Mouse (Mus musculus) neural tube, embryonic 11.5 days (tissue): ENCODE measurements around the gene Uggt2. TPM values are rescaled to one million over a fixed set of nuclear protein-coding genes. Genes with fewer than 3 reads are reported as not detected.

Source experiments
- ATAC-seq: fragments of 200-750 bp; cut with Nextera tagmentation; 2 replicates; pipeline ENCODE4 v1.8.0; 2017; ENCODE audit warnings: moderate number of reproducible peaks, mild to moderate bottlenecking, moderate TSS enrichment, moderate library complexity; ENCODE audit not compliant: insufficient read depth, low FRiP score, low TSS enrichment
- DNase-seq: peaks from one replicate; pipeline ENCODE4 v3.0.0-alpha.2; 2015; ENCODE audit warnings: low spot score
- H3K27ac ChIP-seq: fragments of 300-500 bp; sonication (generic); 2 replicates; pipeline ENCODE4 v1.5.1; 2014; ENCODE audit warnings: low read depth, mild to moderate bottlenecking, low read length
- H3K27me3 ChIP-seq: fragments of 300-500 bp; sonication (generic); 2 replicates; pipeline ENCODE4 v1.6.1; 2014; ENCODE audit warnings: mild to moderate bottlenecking, low read length, mixed read lengths; ENCODE audit not compliant: control insufficient read depth, insufficient read depth
- H3K36me3 ChIP-seq: fragments of 300-500 bp; sonication (generic); 2 replicates; pipeline ENCODE4 v1.6.1; 2014; ENCODE audit warnings: mild to moderate bottlenecking, low read length, moderate library complexity, mixed read lengths; ENCODE audit not compliant: control insufficient read depth, insufficient read depth
- H3K4me1 ChIP-seq: fragments of 300-500 bp; sonication (generic); 2 replicates; pipeline ENCODE4 v1.6.1; 2014; ENCODE audit warnings: low read length, mixed read lengths; ENCODE audit not compliant: control insufficient read depth, insufficient read depth
- H3K4me2 ChIP-seq: fragments of 300-500 bp; sonication (generic); 2 replicates; pipeline ENCODE4 v1.6.1; 2014; ENCODE audit warnings: low read depth, mild to moderate bottlenecking, moderate library complexity
- H3K4me3 ChIP-seq: fragments of 300-500 bp; sonication (generic); 2 replicates; pipeline ENCODE4 v1.5.1; 2014; ENCODE audit warnings: low read depth, low read length
- H3K9ac ChIP-seq: fragments of 300-500 bp; sonication (generic); 2 replicates; pipeline ENCODE4 v1.6.1; 2014; ENCODE audit warnings: mild to moderate bottlenecking, low read length
- H3K9me3 ChIP-seq: fragments of 300-500 bp; sonication (generic); 2 replicates; pipeline ENCODE4 v1.6.1; 2016; ENCODE audit warnings: low read length; ENCODE audit not compliant: control insufficient read depth
- WGBS: fragments of 180-500 bp; shearing (Covaris S2); extraction: QIAGEN DNeasy Blood & Tissue Kit; methylation state at CpG from one replicate; pipeline ENCODE4 v1.1.7; 2014; 5-methylcytosine and 5-hydroxymethylcytosine counted together
- polyA plus RNA-seq: library from polyadenylated mRNA; unstranded; fragments of >200 nt; fragmentation: Nextera tagmentation; extraction: Ambion mirVana; gene quantifications from 2 replicates; pipeline ENCODE4 v1.2.1, GENCODE M21; 2014

The Uggt2 gene
- polyA plus RNA-seq, 1 experiment from 2014 or later = 16.4 TPM

DNA sequence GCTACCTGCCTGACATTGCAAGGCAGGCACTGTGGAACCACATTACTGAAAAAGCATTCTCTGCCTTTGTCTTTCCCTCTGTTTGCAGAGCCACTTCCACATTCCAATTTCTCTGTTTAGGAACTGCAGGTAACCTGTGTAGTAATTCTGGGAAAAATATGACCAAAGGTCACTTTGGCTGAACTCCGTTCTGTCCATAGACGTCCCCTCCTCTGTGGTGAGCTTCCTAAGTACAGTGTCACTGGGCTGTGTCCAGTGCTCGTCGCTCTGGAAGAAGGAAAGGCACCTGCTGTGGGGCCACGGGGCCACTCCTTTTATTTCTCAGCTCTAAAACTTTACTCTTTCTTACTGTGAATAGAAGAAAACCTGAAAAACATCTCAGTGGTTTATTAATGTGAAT, 118.9 kb downstream of the Uggt2 start:
- H3K27me3 ChIP-seq = no peaks in the 10 kb centered on the region
- H3K4me1 ChIP-seq = no peaks in the 10 kb centered on the region
- no peaks in the 10 kb centered on the region for H3K9me3 ChIP-seq
- no peak for ATAC-seq
- H3K9ac ChIP-seq = no peak overlapping the region
- no peak for DNase-seq
- 76% methylated on average over 5 of the region's 5 CpGs for WGBS
- H3K27ac ChIP-seq = no peak overlapping the region
- no peak overlapping the region for H3K4me3 ChIP-seq
- H3K4me2 ChIP-seq = no peak overlapping the region
- H3K36me3 ChIP-seq = no peaks in the 10 kb centered on the region

DNA sequence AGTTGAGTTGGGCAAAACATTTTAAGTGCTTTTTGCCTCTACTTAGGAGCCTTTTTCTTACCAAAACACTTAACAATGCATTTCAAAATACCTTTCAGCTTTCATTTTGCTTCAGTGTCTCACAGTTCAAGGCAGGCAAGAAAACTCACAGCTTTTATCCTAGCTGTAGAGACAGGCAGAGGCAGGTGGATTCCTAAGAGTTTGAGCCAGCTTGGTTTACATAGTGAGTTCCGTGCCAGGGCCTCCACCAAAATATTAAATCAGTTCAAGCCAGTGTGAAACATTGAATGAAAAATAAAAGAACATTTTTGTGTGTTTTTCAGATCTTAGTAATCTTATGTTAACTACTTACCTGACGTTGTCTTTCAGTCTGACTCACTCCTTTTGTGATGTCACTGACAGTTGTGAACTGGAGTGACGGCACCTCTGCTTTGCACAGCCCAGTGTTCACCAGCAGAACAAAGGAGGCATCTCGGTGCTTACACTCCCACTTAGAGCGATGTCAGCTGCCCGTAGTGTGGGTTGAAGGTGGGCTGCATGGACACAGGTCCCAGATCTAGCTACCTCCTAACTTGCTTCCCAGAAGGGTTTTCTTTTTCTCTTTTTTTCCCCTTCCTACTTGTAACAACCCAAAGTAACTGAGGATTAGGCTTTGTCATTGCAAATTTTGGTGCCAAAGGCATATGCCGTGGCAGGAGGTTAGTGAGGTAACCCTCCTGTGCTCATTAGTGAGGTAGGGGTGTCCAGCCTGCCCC, 119.5 kb downstream of the Uggt2 start:
- DNase-seq = no peak
- H3K9ac ChIP-seq = no peak overlapping the region
- no peaks in the 10 kb centered on the region for H3K27me3 ChIP-seq
- no peaks in the 10 kb centered on the region for H3K9me3 ChIP-seq
- no peak overlapping the region for H3K4me3 ChIP-seq
- no peaks in the 10 kb centered on the region for H3K4me1 ChIP-seq
- no peak overlapping the region for H3K4me2 ChIP-seq
- WGBS = 86% methylated on average over 7 of the region's 7 CpGs
- no peak overlapping the region for H3K27ac ChIP-seq
- no peaks in the 10 kb centered on the region for H3K36me3 ChIP-seq
- ATAC-seq = no peak

DNA sequence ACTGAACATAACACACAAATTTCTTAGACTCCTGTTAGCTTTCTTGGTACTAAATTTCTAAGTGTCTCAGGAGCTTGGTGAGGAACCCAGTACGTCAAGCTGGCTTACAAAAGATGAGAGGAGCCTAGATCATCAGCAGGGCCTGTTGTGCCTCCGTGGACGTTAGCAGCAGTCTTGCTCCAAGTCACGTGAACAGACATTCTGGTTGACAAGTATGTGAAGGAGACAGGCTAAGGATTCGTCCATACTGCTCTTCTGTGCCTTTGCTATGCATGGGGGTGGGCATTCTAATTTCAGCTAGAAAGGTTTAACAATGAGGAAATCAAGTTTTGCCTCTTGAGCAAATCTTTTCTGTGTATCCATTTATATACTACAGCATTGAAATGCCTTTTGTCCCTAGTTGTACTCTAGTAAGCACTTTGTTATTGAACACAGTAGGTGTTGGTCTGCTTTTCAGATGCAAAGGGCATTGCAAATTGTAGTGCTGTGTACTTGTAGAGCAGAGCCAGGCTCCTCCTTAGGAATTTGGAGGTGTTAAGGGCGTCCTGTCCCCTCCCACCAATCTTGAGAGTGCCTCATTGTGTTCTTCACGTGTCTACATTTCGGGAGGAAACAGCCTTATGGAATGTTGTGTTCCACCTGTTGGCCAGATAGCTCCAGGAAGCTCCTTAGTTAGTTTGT, 122.0 kb downstream of the Uggt2 start:
- H3K27ac ChIP-seq = no peak overlapping the region
- no peak overlapping the region for H3K9ac ChIP-seq
- H3K36me3 ChIP-seq = peaks cover 4% of the 10 kb centered on the region; the same call in 1 of the 2 replicates
- H3K27me3 ChIP-seq = no peaks in the 10 kb centered on the region
- H3K9me3 ChIP-seq = no peaks in the 10 kb centered on the region
- ATAC-seq (no peak), DNase-seq (no peak)
- 73% methylated on average over 8 of the region's 8 CpGs for WGBS
- no peak overlapping the region for H3K4me2 ChIP-seq
- no peak overlapping the region for H3K4me3 ChIP-seq
- H3K4me1 ChIP-seq = no peaks in the 10 kb centered on the region

DNA sequence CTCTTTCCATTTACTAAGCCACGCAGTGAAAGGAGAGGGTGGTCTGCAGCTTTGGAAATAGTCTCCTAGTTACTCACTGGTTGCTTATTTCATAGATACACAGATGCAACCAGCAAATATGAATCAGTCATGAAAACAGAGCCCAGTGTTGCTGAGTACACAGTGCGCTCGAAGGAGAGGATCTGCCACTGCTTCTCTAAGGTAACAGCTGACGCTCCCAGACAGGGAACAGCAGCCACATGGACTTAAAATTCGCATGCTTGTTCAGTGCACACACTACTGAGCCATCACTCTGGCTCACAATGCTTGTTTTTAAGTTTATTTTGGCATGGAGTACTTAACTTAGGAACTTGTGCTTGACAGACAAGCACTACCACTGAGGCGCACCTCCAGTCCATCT, 127.0 kb downstream of the Uggt2 start:
- H3K9me3 ChIP-seq = no peaks in the 10 kb centered on the region
- ATAC-seq (no peak), DNase-seq (no peak)
- 95% methylated on average over 6 of the region's 6 CpGs for WGBS
- no peaks in the 10 kb centered on the region for H3K27me3 ChIP-seq
- no peak overlapping the region for H3K4me3 ChIP-seq
- no peak overlapping the region for H3K9ac ChIP-seq
- H3K4me2 ChIP-seq = no peak overlapping the region
- peaks cover 7% of the 10 kb centered on the region for H3K36me3 ChIP-seq
- no peak overlapping the region for H3K27ac ChIP-seq
- no peaks in the 10 kb centered on the region for H3K4me1 ChIP-seq

DNA sequence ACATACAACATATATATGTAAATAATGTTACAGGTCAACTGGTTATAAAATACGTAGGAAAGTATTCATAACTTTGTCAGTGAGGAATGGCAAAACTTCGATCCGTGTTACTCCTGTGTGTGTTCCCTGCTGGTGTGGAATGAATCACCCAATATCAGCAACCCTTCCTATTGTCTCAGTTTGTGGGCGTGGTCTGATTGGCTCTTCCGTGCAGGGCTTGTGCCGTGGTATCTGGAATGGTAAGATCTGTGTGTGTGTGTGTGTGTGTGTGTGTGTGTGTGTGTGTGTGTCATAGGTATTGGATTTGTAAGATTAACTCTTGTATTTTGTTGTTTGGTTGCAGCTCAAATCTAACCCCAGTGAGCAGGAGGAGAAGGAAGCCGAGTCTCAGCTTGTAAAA, 131.6 kb downstream of the Uggt2 start:
- no peaks in the 10 kb centered on the region for H3K9me3 ChIP-seq
- H3K27me3 ChIP-seq = no peaks in the 10 kb centered on the region
- DNase-seq = no peak
- no peaks in the 10 kb centered on the region for H3K4me1 ChIP-seq
- no peak overlapping the region for H3K27ac ChIP-seq
- no peak overlapping the region for H3K9ac ChIP-seq
- H3K4me2 ChIP-seq = no peak overlapping the region
- no peak for ATAC-seq
- H3K36me3 ChIP-seq = peaks cover 7% of the 10 kb centered on the region
- no peak overlapping the region for H3K4me3 ChIP-seq
- WGBS = 89% methylated on average over 7 of the region's 7 CpGs

DNA sequence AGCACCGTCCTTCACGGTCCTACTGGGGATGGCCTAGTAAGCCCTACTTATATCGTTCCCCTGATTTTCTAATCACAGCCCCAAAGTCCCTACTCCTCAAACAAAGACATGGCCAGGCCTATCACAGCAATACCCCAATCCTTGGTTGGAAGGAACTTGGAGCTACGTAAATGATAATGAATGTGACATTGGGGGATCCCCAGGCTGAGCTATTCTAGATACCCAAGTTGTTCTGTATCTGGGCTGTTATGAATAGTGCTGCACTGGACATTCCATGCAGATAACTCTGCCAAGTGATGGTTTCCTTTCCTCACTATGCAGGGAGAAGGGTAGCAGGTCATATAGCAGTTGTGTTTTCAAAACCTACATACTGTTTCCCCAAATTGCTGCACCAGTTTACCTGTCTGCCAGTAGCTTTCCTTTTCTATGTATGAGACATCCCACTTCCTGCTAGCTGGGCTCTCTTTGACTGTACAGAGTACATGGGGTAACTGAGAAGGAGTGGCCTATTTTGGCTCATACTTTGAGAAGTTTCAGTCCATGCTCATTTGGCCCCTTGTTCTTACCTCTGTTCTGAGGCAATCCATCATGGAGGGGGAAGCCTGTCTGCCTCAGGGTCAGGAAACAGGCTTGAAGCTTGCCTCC, 133.8 kb downstream of the Uggt2 start:
- WGBS = 93% methylated on average over 4 of the region's 4 CpGs
- H3K27me3 ChIP-seq = no peaks in the 10 kb centered on the region

DNA sequence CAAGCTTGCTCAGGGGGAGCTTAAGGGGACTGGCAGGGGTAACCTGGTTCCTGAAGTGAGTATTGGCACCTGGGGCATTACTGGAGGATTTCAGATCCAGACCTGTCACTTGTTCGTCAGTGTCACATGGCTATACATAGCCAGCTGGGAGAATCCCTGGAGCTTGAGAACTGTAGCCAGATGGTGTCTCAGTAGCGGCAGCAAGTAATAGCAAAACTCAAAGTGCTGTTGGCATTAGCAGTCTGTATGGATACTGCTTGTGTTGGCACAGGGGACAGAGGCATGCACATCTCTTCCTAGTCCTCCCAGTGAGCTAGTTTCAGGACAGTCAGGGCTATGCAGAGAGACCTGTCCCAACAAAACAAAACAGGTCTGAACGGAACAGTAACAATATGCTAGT, 141.2 kb downstream of the Uggt2 start:
- no peak for DNase-seq
- H3K9ac ChIP-seq = no peak overlapping the region
- WGBS = 94% methylated on average over 3 of the region's 3 CpGs
- no peaks in the 10 kb centered on the region for H3K27me3 ChIP-seq
- no peak overlapping the region for H3K4me2 ChIP-seq
- peaks cover 2% of the 10 kb centered on the region for H3K36me3 ChIP-seq
- no peak for ATAC-seq
- no peaks in the 10 kb centered on the region for H3K9me3 ChIP-seq
- no peak overlapping the region for H3K27ac ChIP-seq
- no peak overlapping the region for H3K4me3 ChIP-seq
- no peaks in the 10 kb centered on the region for H3K4me1 ChIP-seq

More for the DNA sequence above, 133.8 kb downstream of the Uggt2 start:
- no peak overlapping the region for H3K9ac ChIP-seq
- no peak overlapping the region for H3K4me3 ChIP-seq
- ATAC-seq = no peak
- H3K36me3 ChIP-seq = peaks cover 2% of the 10 kb centered on the region; the same call in 1 of the 2 replicates
- no peak overlapping the region for H3K27ac ChIP-seq
- no peak overlapping the region for H3K4me2 ChIP-seq
- H3K9me3 ChIP-seq = no peaks in the 10 kb centered on the region
- no peak for DNase-seq
- H3K4me1 ChIP-seq = no peaks in the 10 kb centered on the region

DNA sequence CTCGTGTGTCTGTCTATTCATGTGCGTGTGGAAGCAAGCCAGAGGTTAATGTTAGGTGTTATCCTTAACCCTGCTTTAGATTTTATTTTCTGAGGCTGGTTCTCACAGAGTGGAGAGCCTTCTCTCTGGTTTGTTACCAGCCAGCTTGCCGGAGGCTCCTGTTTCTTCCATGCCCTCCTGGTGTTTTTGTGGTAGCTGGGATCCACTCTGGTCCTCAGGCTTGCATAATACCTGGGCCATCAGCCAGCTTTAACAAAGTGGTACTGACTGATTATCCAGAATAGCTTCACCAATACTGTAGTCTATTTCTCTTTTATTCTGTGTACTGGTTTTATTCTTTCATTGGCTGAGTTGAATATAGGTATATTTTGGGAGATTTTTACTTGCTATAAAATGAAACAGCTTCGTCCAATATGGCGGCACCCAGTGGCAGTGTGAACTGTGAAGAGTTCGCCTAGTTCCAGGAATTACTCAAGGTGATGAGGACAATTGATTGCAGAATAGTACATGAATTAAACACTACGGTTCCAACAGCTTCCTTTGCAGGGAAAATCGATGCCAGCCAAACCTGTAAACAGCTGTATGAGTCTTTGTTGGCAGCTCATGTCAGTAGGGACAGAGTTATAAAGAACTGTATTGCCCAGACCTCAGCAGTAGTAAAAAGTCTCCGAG, 147.2 kb downstream of the Uggt2 start:
- Histone ChIP-seq H3K27me3 (no peaks in the 10 kb centered on the region), H3K9ac (no peak overlapping the region)
- whole genome bisulfite sequencing = 92% methylated on average over 9 of the region's 9 CpGs

More for the DNA sequence above, 147.2 kb downstream of the Uggt2 start:
- DNase-seq (no peak), ATAC-seq (no peak)
- Histone ChIP-seq H3K4me3 (no peak overlapping the region), H3K36me3 (no peaks in the 10 kb centered on the region; the same call in 1 of the 2 replicates), H3K4me1 (no peaks in the 10 kb centered on the region), H3K9me3 (no peaks in the 10 kb centered on the region), H3K27ac (no peak overlapping the region), H3K4me2 (no peak overlapping the region)
